Mouse (Mus musculus): ENCODE results near the gene Ddx11. TPM values are rescaled to one million over a fixed set of nuclear protein-coding genes. Genes with fewer than 3 reads are reported as not detected.

Ddx11 gene
- polyA plus RNA-seq, 1 experiment from 2014 or later = 5.6 TPM

GRCm38 (mm10) chr17:66100566-66101379 lies 22.5 kb upstream of the Ddx11 start:
- Histone ChIP-seq H3K9me3 (replicated peaks; ENCODE audit: low read length) (no peaks in the 10 kb centered on the region), H3K4me2 (ENCODE audit: low read length) (peak overlapping the region; percentile 75), H3K36me3 (ENCODE audit: insufficient read depth, low read length) (no peaks in the 10 kb centered on the region), H3K4me3 (replicated peaks; ENCODE audit: low read depth, low read length) (peak overlapping the region; percentile 92), H3K9ac (ENCODE audit: low read depth, low read length) (peak overlapping the region; percentile 94), H3K27me3 (ENCODE audit: insufficient read depth, low read length) (no peaks in the 10 kb centered on the region), H3K27ac (peak overlapping the region; percentile 95), H3K4me1 (replicated peaks; ENCODE audit: insufficient read depth, low read length) (peaks cover 5% of the 10 kb centered on the region; the same call in 1 of the 2 replicates)
- no peak for TF ChIP-seq CTCF (IDR thresholded peaks at IDR 0.05; ENCODE audit: low read depth)
- ATAC-seq (replicated peaks; ENCODE audit: low FRiP score, low read depth) = no peak
- under 1% methylated on average over 41 of the region's 41 CpGs for WGBS
- DNase-seq (ENCODE audit: low spot score) = peak; percentile 28

GRCm38 (mm10) chr17:66101380-66102330 lies 21.7 kb upstream of the Ddx11 start, which contains the start of gene Ndufv2:
TSS of gene Ndufv2 (minus strand) at chr17:66101559.
- WGBS = under 1% methylated on average over 65 of the region's 67 CpGs
- H3K9ac ChIP-seq (ENCODE audit: low read depth, low read length) = peak within 1 kb of the TSS; percentile 94
- ATAC-seq (replicated peaks; ENCODE audit: low FRiP score, low read depth) (peak; percentile 100), DNase-seq (ENCODE audit: low spot score) (peak; percentile 97)
- no peaks in the 10 kb centered on the region for H3K27me3 ChIP-seq (ENCODE audit: insufficient read depth, low read length)
- peak within 1 kb of the TSS; percentile 75 for H3K4me2 ChIP-seq (ENCODE audit: low read length)
- H3K36me3 ChIP-seq (ENCODE audit: insufficient read depth, low read length) = no peaks in the 10 kb centered on the region
- H3K4me3 ChIP-seq (replicated peaks; ENCODE audit: low read depth, low read length) = peak within 1 kb of the TSS; percentile 92
- H3K9me3 ChIP-seq (replicated peaks; ENCODE audit: low read length) = no peaks in the 10 kb centered on the region
- peak; percentile 82 for TF ChIP-seq CTCF (IDR thresholded peaks at IDR 0.05; ENCODE audit: low read depth)
- H3K4me1 ChIP-seq (replicated peaks; ENCODE audit: insufficient read depth, low read length) = peaks cover 5% of the 10 kb centered on the region; the same call in 1 of the 2 replicates
- H3K27ac ChIP-seq = peak within 1 kb of the TSS; percentile 95

GRCm38 (mm10) chr17:66104076-66104475 lies 19.2 kb upstream of the Ddx11 start:
- no peak for TF ChIP-seq CTCF (IDR thresholded peaks at IDR 0.05; ENCODE audit: low read depth)
- no peak for ATAC-seq (replicated peaks; ENCODE audit: low FRiP score, low read depth)
- H3K9me3 ChIP-seq (replicated peaks; ENCODE audit: low read length) = no peaks in the 10 kb centered on the region
- DNase-seq (ENCODE audit: low spot score) = no peak
- no peaks in the 10 kb centered on the region for H3K27me3 ChIP-seq (ENCODE audit: insufficient read depth, low read length)
- H3K36me3 ChIP-seq (ENCODE audit: insufficient read depth, low read length) = no peaks in the 10 kb centered on the region
- H3K4me3 ChIP-seq (replicated peaks; ENCODE audit: low read depth, low read length) = no peak overlapping the region
- no peak overlapping the region for H3K9ac ChIP-seq (ENCODE audit: low read depth, low read length)
- no peak overlapping the region for H3K27ac ChIP-seq
- H3K4me1 ChIP-seq (replicated peaks; ENCODE audit: insufficient read depth, low read length) = peaks cover 5% of the 10 kb centered on the region; the same call in 1 of the 2 replicates
- H3K4me2 ChIP-seq (ENCODE audit: low read length) = no peak overlapping the region
- WGBS = 90% methylated on average over 7 of the region's 7 CpGs

GRCm38 (mm10) chr17:66106601-66107267 lies 16.6 kb upstream of the Ddx11 start:
- H3K4me3 ChIP-seq (replicated peaks; ENCODE audit: low read depth, low read length) = no peak overlapping the region
- H3K4me1 ChIP-seq (replicated peaks; ENCODE audit: insufficient read depth, low read length) = 0 out of 2 replicates have a peak, but pooled peaks cover 6% of the 10 kb centered on the region
- no peak overlapping the region for H3K27ac ChIP-seq
- H3K36me3 ChIP-seq (ENCODE audit: insufficient read depth, low read length) = no peaks in the 10 kb centered on the region
- no peaks in the 10 kb centered on the region for H3K27me3 ChIP-seq (ENCODE audit: insufficient read depth, low read length)
- no peaks in the 10 kb centered on the region for H3K9me3 ChIP-seq (replicated peaks; ENCODE audit: low read length)
- peak; percentile 89 for DNase-seq (ENCODE audit: low spot score)
- 49% methylated on average over 10 of the region's 10 CpGs for WGBS
- no peak overlapping the region for H3K4me2 ChIP-seq (ENCODE audit: low read length)
- H3K9ac ChIP-seq (ENCODE audit: low read depth, low read length) = no peak overlapping the region
- ATAC-seq (replicated peaks; ENCODE audit: low FRiP score, low read depth) = no peak
- peak; percentile 90 for TF ChIP-seq CTCF (IDR thresholded peaks at IDR 0.05; ENCODE audit: low read depth)

- H3K4me2 ChIP-seq (ENCODE audit: low read length) = no peak overlapping the region
- DNase-seq (ENCODE audit: low spot score) (no peak), ATAC-seq (replicated peaks; ENCODE audit: low FRiP score, low read depth) (no peak)
- H3K4me1 ChIP-seq (replicated peaks; ENCODE audit: insufficient read depth, low read length) = peaks cover 9% of the 10 kb centered on the region; the same call in 1 of the 2 replicates
- H3K9me3 ChIP-seq (replicated peaks; ENCODE audit: low read length) = no peaks in the 10 kb centered on the region
- 67% methylated on average over 8 of the region's 8 CpGs for WGBS
- no peak overlapping the region for H3K9ac ChIP-seq (ENCODE audit: low read depth, low read length)
- no peaks in the 10 kb centered on the region for H3K27me3 ChIP-seq (ENCODE audit: insufficient read depth, low read length)
- no peak overlapping the region for H3K27ac ChIP-seq
- no peaks in the 10 kb centered on the region for H3K36me3 ChIP-seq (ENCODE audit: insufficient read depth, low read length)
- no peak overlapping the region for H3K4me3 ChIP-seq (replicated peaks; ENCODE audit: low read depth, low read length)
- TF ChIP-seq CTCF (IDR thresholded peaks at IDR 0.05; ENCODE audit: low read depth) = no peak
These were observed 15.9 kb upstream of the Ddx11 start for GRCm38 (mm10) chr17:66107466-66107865.

Measured in kidney, postnatal 0 days (tissue).